Mouse (Mus musculus) CH12.LX (cell line): ENCODE results near the gene Unc13a.
A peak's percentile ranks its signal among the peaks of the same experiment; 100 is the strongest.
"Not testable (repeated sequence)": the region's sequence is repeated elsewhere in the genome, so short reads cannot be mapped to it uniquely, and the experiment has no call there.

Experiments used
- CHD1 ChIP-seq: IDR thresholded peaks from 2 replicates; pipeline ENCODE4 v1.6.1; 2012; ENCODE audit warnings: low read depth, low read length, improper control_type of control experiment, inconsistent platforms
- CTCF ChIP-seq, 2 experiments: IDR thresholded peaks in 1 of 2; conservative IDR thresholded peaks in 1 of 2; 2 replicates each; pipeline ENCODE4 v1.5.1; 2011 to 2012; ENCODE audit warnings: low read depth in 2 of 2, low read length in 2 of 2, improper control_type of control experiment in 1 of 2, inconsistent platforms in 1 of 2, mild to moderate bottlenecking in 1 of 2, moderate library complexity in 1 of 2
- E2F4 ChIP-seq: IDR thresholded peaks from 2 replicates; pipeline ENCODE4 v1.6.1; 2011; ENCODE audit warnings: low read depth, low read length, improper control_type of control experiment; ENCODE audit not compliant: insufficient replicate concordance
- EP300 ChIP-seq: IDR thresholded peaks from 2 replicates; pipeline ENCODE4 v1.6.1; 2011; ENCODE audit warnings: low read length, improper control_type of control experiment
- KAT2A ChIP-seq: IDR thresholded peaks from 2 replicates; pipeline ENCODE4 v1.6.1; 2012; ENCODE audit warnings: low read length, improper control_type of control experiment, inconsistent platforms; ENCODE audit not compliant: insufficient replicate concordance
- MAZ ChIP-seq: IDR thresholded peaks from 2 replicates; pipeline ENCODE4 v1.6.1; 2012; ENCODE audit warnings: low read depth, mild to moderate bottlenecking, inconsistent platforms, low read length, improper control_type of control experiment, moderate library complexity
- POLR2A ChIP-seq: IDR thresholded peaks from 2 replicates; pipeline ENCODE4 v1.6.1; 2011; ENCODE audit warnings: low read depth, mild to moderate bottlenecking, improper control_type of control experiment, low read length
- RAD21 ChIP-seq: IDR thresholded peaks from 2 replicates; pipeline ENCODE4 v1.6.1; 2011; ENCODE audit warnings: low read depth, mild to moderate bottlenecking, low read length, improper control_type of control experiment, moderate library complexity
- SMC3 ChIP-seq: IDR thresholded peaks from 2 replicates; pipeline ENCODE4 v1.6.1; 2011; ENCODE audit warnings: low read depth, low read length, improper control_type of control experiment
- ZKSCAN1 ChIP-seq: IDR thresholded peaks from 2 replicates; pipeline ENCODE4 v1.6.1; 2012; ENCODE audit warnings: low read depth, inconsistent platforms, low read length, improper control_type of control experiment, borderline replicate concordance
- ZMIZ1 ChIP-seq: IDR thresholded peaks from 2 replicates; pipeline ENCODE4 v1.6.1; 2012; ENCODE audit warnings: low read depth, mild to moderate bottlenecking, inconsistent platforms, low read length, improper control_type of control experiment
- ZNF384 ChIP-seq: IDR thresholded peaks from 2 replicates; pipeline ENCODE4 v1.6.1; 2012; ENCODE audit warnings: low read depth, low read length, improper control_type of control experiment, inconsistent platforms

- not testable (repeated sequence) for TF ChIP-seq MAZ, E2F4, RAD21, SMC3, POLR2A, ZMIZ1, KAT2A, ZNF384, CHD1, EP300, ZKSCAN1
- peak; percentile 33 to 40; a peak in 3 of 4 replicates for TF ChIP-seq CTCF (conservative IDR thresholded peaks at IDR 0.05 in 1 of 2, IDR thresholded peaks at IDR 0.05 in 1 of 2; ENCODE audit: low read depth in 2 of 2, low read length in 2 of 2)
Observed at GRCm38 (mm10) chr8:71695456-71695855, 23.9 kb upstream of the Unc13a start.
